Mouse (Mus musculus) bone marrow, adult 2 months (tissue): Measurements from ENCODE around the gene Abca1.

Experiments used
- CTCF ChIP-seq: fragments of 200-500 bp; IDR thresholded peaks from 2 replicates; pipeline ENCODE4 v1.5.1; 2011; ENCODE audit warnings: low read length, control low read depth; ENCODE audit not compliant: control insufficient read depth, insufficient read depth
- POLR2A ChIP-seq: fragments of 200-500 bp; IDR thresholded peaks from 2 replicates; pipeline ENCODE4 v1.6.1; 2011; ENCODE audit warnings: low read depth, mild to moderate bottlenecking, control low read depth, low read length, borderline replicate concordance; ENCODE audit not compliant: control insufficient read depth

- TF ChIP-seq CTCF (no peak), POLR2A (no peak)
These were observed 40.6 kb upstream of the Abca1 start for GRCm38 (mm10) chr4:53200276-53200675.
